Mouse (Mus musculus) heart, embryonic 14.5 days (tissue): ENCODE data around the gene Tsr2. TPM values are rescaled to one million over a fixed set of nuclear protein-coding genes. Genes with fewer than 3 reads are reported as not detected.
A peak's percentile ranks its signal among the peaks of the same experiment; 100 is the strongest.

Experiments
- ATAC-seq: fragments of 200-750 bp; cut with Nextera tagmentation; 2 replicates; pipeline ENCODE4 v1.8.0; 2017; ENCODE audit warnings: low read depth, moderate TSS enrichment; ENCODE audit not compliant: insufficient number of reproducible peaks, insufficient read depth, low FRiP score
- H3K27ac ChIP-seq, 2 experiments: fragments of 200-500 bp in 1 of 2; fragments of 300-500 bp in 1 of 2; sonication (generic) in 1 of 2; replicated peaks in 1 of 2; 2 replicates each; pipeline ENCODE4 v1.5.1; 2012 to 2014; ENCODE audit warnings: low read depth in 2 of 2, low read length in 2 of 2, control low read depth in 1 of 2, mild to moderate bottlenecking in 1 of 2, mixed read lengths in 1 of 2; ENCODE audit not compliant: control insufficient read depth in 1 of 2, insufficient read depth in 1 of 2
- H3K27me3 ChIP-seq: fragments of 300-500 bp; sonication (generic); 2 replicates; pipeline ENCODE4 v1.6.1; 2014; ENCODE audit warnings: mild to moderate bottlenecking, low read length, control low read depth; ENCODE audit not compliant: control insufficient read depth, insufficient read depth
- H3K36me3 ChIP-seq: fragments of 300-500 bp; sonication (generic); 2 replicates; pipeline ENCODE4 v1.6.1; 2014; ENCODE audit warnings: mild to moderate bottlenecking, control low read depth, low read length, mixed read lengths; ENCODE audit not compliant: control insufficient read depth, insufficient read depth
- H3K4me1 ChIP-seq, 2 experiments: fragments of 200-500 bp in 1 of 2; fragments of 300-500 bp in 1 of 2; sonication (generic) in 1 of 2; 2 replicates each; pipeline ENCODE4 v1.6.1; 2012 to 2014; ENCODE audit warnings: low read length in 2 of 2, control low read depth in 1 of 2, mixed read lengths in 1 of 2; ENCODE audit not compliant: control insufficient read depth in 2 of 2, insufficient read depth in 2 of 2
- H3K4me2 ChIP-seq: fragments of 300-500 bp; sonication (generic); 2 replicates; pipeline ENCODE4 v1.6.1; 2014; ENCODE audit warnings: mild to moderate bottlenecking, low read length
- H3K4me3 ChIP-seq, 2 experiments: fragments of 200-500 bp in 1 of 2; fragments of 300-500 bp in 1 of 2; sonication (generic) in 1 of 2; 2 replicates each; pipeline ENCODE4 v1.5.1; 2012 to 2014; ENCODE audit warnings: low read length in 2 of 2, mild to moderate bottlenecking in 2 of 2, control low read depth in 1 of 2, low read depth in 1 of 2, moderate library complexity in 1 of 2; ENCODE audit not compliant: control insufficient read depth in 1 of 2, insufficient read depth in 1 of 2
- H3K9ac ChIP-seq: fragments of 300-500 bp; sonication (generic); 2 replicates; pipeline ENCODE4 v1.6.1; 2014; ENCODE audit warnings: mild to moderate bottlenecking, low read length
- H3K9me3 ChIP-seq: fragments of 300-500 bp; sonication (generic); 2 replicates; pipeline ENCODE4 v1.6.1; 2016; ENCODE audit warnings: low read length, control low read depth; ENCODE audit not compliant: control insufficient read depth
- WGBS: fragments of 180-500 bp; shearing (Covaris S2); extraction: QIAGEN DNeasy Blood & Tissue Kit; methylation state at CpG from one replicate; pipeline ENCODE4 v1.1.7; 2014; 5-methylcytosine and 5-hydroxymethylcytosine counted together
- polyA plus RNA-seq: library from polyadenylated mRNA; unstranded; fragments of >200 nt; fragmentation: Nextera tagmentation; extraction: Ambion mirVana; gene quantifications from 2 replicates; pipeline ENCODE4 v1.2.1, GENCODE M21; 2014

Gene Tsr2
- polyA plus RNA-seq, 1 experiment from 2014 or later, result 15.1 TPM

DNA sequence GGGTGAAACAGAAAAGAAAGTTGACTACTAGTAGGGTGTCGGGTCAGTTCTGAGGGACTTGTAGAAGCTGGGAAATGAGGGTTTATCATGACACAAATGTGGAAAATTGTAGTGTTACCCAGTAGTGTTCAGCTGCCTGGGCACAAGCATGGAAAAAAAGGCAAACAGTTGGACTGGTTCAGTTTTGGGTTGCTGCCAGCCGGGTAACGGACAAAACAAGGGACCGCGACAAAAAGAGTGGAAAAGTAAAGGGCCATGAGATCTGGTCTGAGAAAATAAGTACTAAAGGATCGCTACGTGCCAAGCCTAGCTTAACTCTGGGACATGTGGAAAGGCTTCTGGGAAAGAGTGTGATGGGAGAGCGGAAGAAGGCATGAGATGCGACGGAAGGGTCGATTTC, 50.0 kb downstream of the Tsr2 start:
- peaks cover 4 to 8% of the 10 kb centered on the region in 2 experiments; a peak in 3 of 4 replicates for H3K4me1 ChIP-seq
- H3K36me3 ChIP-seq, result no peaks in the 10 kb centered on the region
- H3K27ac ChIP-seq, result peak overlapping the region in 1 of 2 experiments; percentile 81; a peak in 1 of 4 replicates
- no peaks in the 10 kb centered on the region for H3K27me3 ChIP-seq
- no peak for ATAC-seq
- H3K4me2 ChIP-seq, result peak overlapping the region; percentile 70
- peak overlapping the region; percentile 87; the same call in 1 of the 2 replicates for H3K9ac ChIP-seq
- 46% methylated on average over 11 of the region's 11 CpGs for WGBS
- peak overlapping the region; percentile 66 to 80 for H3K4me3 ChIP-seq
- no peaks in the 10 kb centered on the region for H3K9me3 ChIP-seq

DNA sequence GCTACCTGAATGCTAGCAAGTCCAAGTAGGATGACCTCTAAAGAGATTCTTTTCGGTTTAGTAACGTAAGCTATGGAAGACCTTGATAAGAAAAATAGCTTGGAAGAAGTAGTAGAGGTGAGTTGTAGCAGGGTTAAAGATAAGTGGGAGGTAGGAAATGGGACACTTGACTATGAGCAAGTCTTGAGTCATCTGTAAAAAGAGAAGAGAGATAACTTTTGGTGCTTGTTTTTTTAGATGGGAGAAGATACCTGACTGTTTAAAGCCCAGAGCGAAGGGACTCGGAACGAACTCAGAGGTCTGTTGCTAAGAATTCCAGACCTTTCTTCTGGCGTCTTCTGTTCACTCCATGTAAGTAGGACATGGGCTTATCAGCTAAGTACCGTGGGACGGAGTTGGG, 50.5 kb downstream of the Tsr2 start, which contains the start of gene Fgd1:
TSS of gene Fgd1 (plus strand) at position 301 of the 400 bp plus-strand sequence.
- no peak for ATAC-seq
- Histone ChIP-seq H3K27me3 (no peaks in the 10 kb centered on the region), H3K4me3 (peak within 1 kb of the TSS; percentile 66 to 80), H3K4me2 (peak within 1 kb of the TSS; percentile 70), H3K27ac (peak within 1 kb of the TSS; percentile 79 to 81), H3K9me3 (no peaks in the 10 kb centered on the region), H3K36me3 (no peaks in the 10 kb centered on the region), H3K4me1 (peaks cover 4 to 8% of the 10 kb centered on the region in 2 experiments; a peak in 3 of 4 replicates), H3K9ac (peak within 1 kb of the TSS; percentile 87)
- 86% methylated on average over 8 of the region's 8 CpGs for WGBS

DNA sequence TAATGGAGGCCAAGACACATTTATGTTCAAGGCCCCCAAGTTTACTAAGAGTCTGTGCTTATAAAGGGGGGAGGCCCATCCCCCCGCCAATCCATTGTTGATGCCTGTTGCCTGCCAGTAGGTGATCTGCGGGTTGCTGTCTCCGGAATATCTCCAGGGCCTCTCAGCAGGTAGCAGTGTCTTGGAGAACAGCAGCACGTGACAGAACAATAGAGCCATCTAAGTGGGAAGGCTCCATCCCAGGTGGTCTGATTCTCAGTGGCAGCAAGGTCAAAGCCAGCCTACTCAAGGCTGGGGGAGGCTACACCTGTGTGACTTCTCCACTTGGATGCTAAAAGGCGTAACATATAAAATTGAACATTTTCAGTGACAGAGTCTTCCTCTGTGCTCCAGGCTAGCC, 55.1 kb downstream of the Tsr2 start:
- Histone ChIP-seq H3K4me2 (no peak overlapping the region), H3K27me3 (no peaks in the 10 kb centered on the region), H3K4me1 (peaks cover 0 to 1% of the 10 kb centered on the region in 2 experiments; a peak in 2 of 4 replicates), H3K9ac (no peak overlapping the region), H3K27ac (no peak overlapping the region), H3K36me3 (no peaks in the 10 kb centered on the region), H3K9me3 (no peaks in the 10 kb centered on the region), H3K4me3 (no peak overlapping the region)
- ATAC-seq, result no peak
- 62% methylated on average over 5 of the region's 5 CpGs for WGBS

Other genes with a start within 250 kb of the Tsr2 start
- gene Gnl3l, start 79.2 kb downstream of the Tsr2 start, polyA plus RNA-seq, result 23.5 and 24.1 TPM in 2 replicates
- 7.4 and 8.0 TPM in 2 replicates for gene Fgd1, start 50.4 kb downstream of the Tsr2 start, polyA plus RNA-seq
- gene Wnk3, start 101.5 kb upstream of the Tsr2 start, polyA plus RNA-seq, result 1.4 TPM in 2 replicates
- gene Fam120c, start 247.6 kb upstream of the Tsr2 start, polyA plus RNA-seq, result 4.5 and 5.3 TPM in 2 replicates